Mouse (Mus musculus) midbrain, postnatal 0 days (tissue): Measurements from ENCODE around the gene Kcna2. TPM values are rescaled to one million over a fixed set of nuclear protein-coding genes. Genes with fewer than 3 reads are reported as not detected.

Experiments used
- ATAC-seq: fragments of 200-750 bp; cut with Nextera tagmentation; 2 replicates; pipeline ENCODE4 v1.8.0; 2017; ENCODE audit warnings: moderate number of reproducible peaks, mild to moderate bottlenecking, moderate TSS enrichment, moderate library complexity; ENCODE audit not compliant: low FRiP score
- DNase-seq: peaks from one replicate; pipeline ENCODE4 v3.0.0-alpha.2; 2015; ENCODE audit warnings: low spot score
- H3K27ac ChIP-seq: fragments of 300-500 bp; sonication (generic); 2 replicates; pipeline ENCODE4 v1.5.1; 2014; ENCODE audit warnings: low read depth, mild to moderate bottlenecking, low read length, mixed read lengths
- H3K27me3 ChIP-seq: fragments of 300-500 bp; sonication (generic); 2 replicates; pipeline ENCODE4 v1.6.1; 2014; ENCODE audit warnings: low read length, control low read depth, mixed read lengths; ENCODE audit not compliant: insufficient read depth
- H3K36me3 ChIP-seq: fragments of 300-500 bp; sonication (generic); 2 replicates; pipeline ENCODE4 v1.6.1; 2014; ENCODE audit warnings: low read length, control low read depth, mixed read lengths; ENCODE audit not compliant: insufficient read depth
- H3K4me1 ChIP-seq: fragments of 300-500 bp; sonication (generic); 2 replicates; pipeline ENCODE4 v1.6.1; 2014; ENCODE audit warnings: mild to moderate bottlenecking, control low read depth, antibody characterized with exemption, low read length, mixed read lengths; ENCODE audit not compliant: insufficient read depth
- H3K4me2 ChIP-seq: fragments of 300-500 bp; sonication (generic); 2 replicates; pipeline ENCODE4 v1.6.1; 2014; ENCODE audit warnings: low read depth, mild to moderate bottlenecking, low read length, mixed read lengths; ENCODE audit not compliant: poor library complexity, severe bottlenecking
- H3K4me3 ChIP-seq: fragments of 300-500 bp; sonication (generic); 2 replicates; pipeline ENCODE4 v1.5.1; 2014; ENCODE audit warnings: low read depth, mild to moderate bottlenecking, low read length, moderate library complexity
- H3K9ac ChIP-seq: fragments of 300-500 bp; sonication (generic); replicated peaks from 2 replicates; pipeline ENCODE4 v1.6.1; 2014; ENCODE audit warnings: mild to moderate bottlenecking, low read length, moderate library complexity, mixed read lengths; ENCODE audit not compliant: poor library complexity, severe bottlenecking
- H3K9me3 ChIP-seq: fragments of 300-500 bp; sonication (generic); 2 replicates; pipeline ENCODE4 v1.6.1; 2016; ENCODE audit warnings: low read length, control low read depth
- CTCF ChIP-seq: IDR thresholded peaks from 2 replicates; pipeline ENCODE4 v1.5.1; 2016; ENCODE audit warnings: antibody characterized with exemption, mild to moderate bottlenecking
- WGBS: fragments of 180-500 bp; shearing (Covaris S2); extraction: QIAGEN DNeasy Blood & Tissue Kit; methylation state at CpG from one replicate; pipeline ENCODE4 v1.1.7; 2014; 5-methylcytosine and 5-hydroxymethylcytosine counted together
- polyA plus RNA-seq: library from polyadenylated mRNA; unstranded; fragments of >200 nt; fragmentation: Nextera tagmentation; extraction: Ambion mirVana; gene quantifications from 2 replicates; pipeline ENCODE4 v1.2.1, GENCODE M21; 2015
- total RNA-seq: library from RNA; depleted of rRNA; stranded (reverse); fragments of >200 nt; gene quantifications from 2 replicates; pipeline ENCODE4 v1.2.3, GENCODE M21; 2014

The Kcna2 gene
- total and polyA plus RNA-seq, 2 experiments from 2014 or later, result 1.7 to 17.7 TPM

GRCm38 (mm10) chr3:107081227-107081626 is 19.7 kb upstream of the Kcna2 start:
- H3K9me3 ChIP-seq, result no peaks in the 10 kb centered on the region
- 0 out of 2 replicates have a peak, but pooled peaks have one; percentile 47 for ATAC-seq
- H3K4me2 ChIP-seq, result no peak overlapping the region
- no peak overlapping the region for H3K4me3 ChIP-seq
- no peaks in the 10 kb centered on the region for H3K27me3 ChIP-seq
- H3K4me1 ChIP-seq, result no peaks in the 10 kb centered on the region
- peak; percentile 78 for TF ChIP-seq CTCF
- H3K27ac ChIP-seq, result no peak overlapping the region
- peak; percentile 71 for DNase-seq
- no peaks in the 10 kb centered on the region for H3K36me3 ChIP-seq
- no peak overlapping the region for H3K9ac ChIP-seq
- 32% methylated on average over 3 of the region's 3 CpGs for WGBS

GRCm38 (mm10) chr3:107084586-107084985 is 16.4 kb upstream of the Kcna2 start:
- TF ChIP-seq CTCF, result no peak
- ATAC-seq, result no peak
- 85% methylated on average over 3 of the region's 3 CpGs for WGBS
- Histone ChIP-seq H3K4me2 (no peak overlapping the region), H3K9me3 (no peaks in the 10 kb centered on the region), H3K27ac (no peak overlapping the region), H3K9ac (no peak overlapping the region), H3K27me3 (no peaks in the 10 kb centered on the region), H3K36me3 (no peaks in the 10 kb centered on the region), H3K4me1 (no peaks in the 10 kb centered on the region), H3K4me3 (no peak overlapping the region)
- no peak for DNase-seq

GRCm38 (mm10) chr3:107087410-107087809 is 13.5 kb upstream of the Kcna2 start:
- 88% methylated on average over 4 of the region's 4 CpGs for WGBS
- Histone ChIP-seq H3K4me3 (no peak overlapping the region), H3K9me3 (no peaks in the 10 kb centered on the region), H3K27ac (no peak overlapping the region), H3K4me1 (no peaks in the 10 kb centered on the region), H3K4me2 (no peak overlapping the region), H3K27me3 (no peaks in the 10 kb centered on the region), H3K36me3 (no peaks in the 10 kb centered on the region), H3K9ac (no peak overlapping the region)
- no peak for TF ChIP-seq CTCF
- ATAC-seq, result no peak
- DNase-seq, result no peak

- Histone ChIP-seq H3K9me3 (no peaks in the 10 kb centered on the region), H3K9ac (no peak overlapping the region), H3K27me3 (no peaks in the 10 kb centered on the region), H3K4me1 (no peaks in the 10 kb centered on the region), H3K27ac (no peak overlapping the region), H3K4me3 (no peak overlapping the region), H3K4me2 (no peak overlapping the region), H3K36me3 (no peaks in the 10 kb centered on the region)
- TF ChIP-seq CTCF, result no peak
- DNase-seq (no peak), ATAC-seq (no peak)
- 82% methylated on average over 3 of the region's 3 CpGs for WGBS
These were observed 12.1 kb upstream of the Kcna2 start for GRCm38 (mm10) chr3:107088820-107089219.

- Histone ChIP-seq H3K36me3 (no peaks in the 10 kb centered on the region), H3K4me2 (no peak overlapping the region), H3K27me3 (no peaks in the 10 kb centered on the region), H3K4me1 (no peaks in the 10 kb centered on the region), H3K4me3 (no peak overlapping the region), H3K27ac (no peak overlapping the region), H3K9ac (no peak overlapping the region), H3K9me3 (no peaks in the 10 kb centered on the region)
- ATAC-seq, result no peak
- no peak for TF ChIP-seq CTCF
- DNase-seq, result no peak
- WGBS, result 70% methylated on average over 3 of the region's 3 CpGs
These were observed 11.5 kb upstream of the Kcna2 start for GRCm38 (mm10) chr3:107089475-107089874.

GRCm38 (mm10) chr3:107090001-107090400 is 10.9 kb upstream of the Kcna2 start:
- H3K9me3 ChIP-seq, result no peaks in the 10 kb centered on the region
- TF ChIP-seq CTCF, result no peak
- H3K27ac ChIP-seq, result no peak overlapping the region
- no peaks in the 10 kb centered on the region for H3K4me1 ChIP-seq
- DNase-seq, result no peak
- no peak overlapping the region for H3K4me2 ChIP-seq
- WGBS, result 77% methylated on average over 7 of the region's 7 CpGs
- no peaks in the 10 kb centered on the region for H3K27me3 ChIP-seq
- H3K4me3 ChIP-seq, result no peak overlapping the region
- H3K9ac ChIP-seq, result no peak overlapping the region
- no peaks in the 10 kb centered on the region for H3K36me3 ChIP-seq
- ATAC-seq, result no peak
